Mouse (Mus musculus) adrenal gland, postnatal 4 days (tissue): ENCODE measurements around the gene Gm20929. TPM values are rescaled to one million over a fixed set of nuclear protein-coding genes. Genes with fewer than 3 reads are reported as not detected.
"Not testable (repeated sequence)": the region's sequence is repeated elsewhere in the genome, so short reads cannot be mapped to it uniquely, and the experiment has no call there.

ENCODE experiments used
- DNase-seq, 2 experiments: peaks; one replicate each; pipeline ENCODE4 v3.0.0; 2021 to 2022; ENCODE audit warnings: low spot score in 2 of 2, mixed read lengths in 2 of 2
- long read RNA-seq, 2 experiments: library from polyadenylated mRNA; stranded (forward); transcript quantifications; one replicate each; pipeline ENCODE4 v2.0.0; 2021
- total RNA-seq, 2 experiments: library from RNA; stranded (reverse); gene quantifications; 2 replicates each; pipeline ENCODE4 v1.2.3; 2021

The Gm20929 gene
- not detected for total RNA-seq
- long read RNA-seq, experiment 1, result 0 reads
- long read RNA-seq, experiment 2, result 0 reads

DNA sequence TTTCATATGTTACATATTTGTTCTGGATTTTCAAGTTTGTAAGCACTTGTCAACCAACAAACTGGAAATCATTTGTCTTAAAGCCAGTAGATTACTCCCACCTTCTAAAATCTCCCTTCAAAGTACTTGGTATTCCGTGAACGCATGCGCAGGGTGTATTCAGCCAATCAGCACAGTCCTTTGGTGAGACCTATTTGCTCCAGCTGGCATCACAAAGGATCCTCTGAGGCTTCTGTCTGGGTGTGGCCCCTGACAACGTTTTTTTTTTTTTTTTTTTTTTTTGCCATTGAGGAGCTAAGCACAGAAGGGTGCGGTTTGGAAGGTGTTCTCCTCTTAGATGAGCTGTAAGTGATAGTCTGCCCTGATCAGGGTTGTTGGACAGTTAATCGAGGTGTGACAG is at the start of gene Gm20929:
Gene Gm20929 (plus strand): TSS at position 301 of the 400 bp plus-strand sequence.
- not testable (repeated sequence) for DNase-seq
